Mouse (Mus musculus): ENCODE data around the gene Plekhm1.
"Not testable (repeated sequence)": the region's sequence is repeated elsewhere in the genome, so short reads cannot be mapped to it uniquely, and the experiment has no call there.

Gene Plekhm1

GRCm38 (mm10) chr11:103340130-103340529 is 72.4 kb downstream of the Plekhm1 start:
- no peak for DNase-seq (ENCODE audit: inconsistent ontology term)

- DNase-seq (ENCODE audit: inconsistent ontology term) = no peak
Measured at GRCm38 (mm10) chr11:103339414-103340119, 72.9 kb downstream of the Plekhm1 start.

- DNase-seq (ENCODE audit: inconsistent ontology term) = no peak
Measured at GRCm38 (mm10) chr11:103338671-103339070, 73.8 kb downstream of the Plekhm1 start.

- no peak for DNase-seq (ENCODE audit: inconsistent ontology term)
Measured at GRCm38 (mm10) chr11:103338119-103338518, 74.4 kb downstream of the Plekhm1 start.

- DNase-seq (ENCODE audit: inconsistent ontology term) = no peak
Measured at GRCm38 (mm10) chr11:103337180-103337579, 75.3 kb downstream of the Plekhm1 start.

GRCm38 (mm10) chr11:103335561-103335960 is 76.9 kb downstream of the Plekhm1 start:
- no peak for DNase-seq (ENCODE audit: inconsistent ontology term)

- DNase-seq (ENCODE audit: inconsistent ontology term) = no peak
Measured at GRCm38 (mm10) chr11:103334925-103335324, 77.6 kb downstream of the Plekhm1 start.

GRCm38 (mm10) chr11:103333719-103334398 is 78.6 kb downstream of the Plekhm1 start:
- peak; percentile 51 for DNase-seq (ENCODE audit: inconsistent ontology term)

- peak; percentile 30 for DNase-seq (ENCODE audit: inconsistent ontology term)
Measured at GRCm38 (mm10) chr11:103332890-103333651, 79.4 kb downstream of the Plekhm1 start.

- DNase-seq (ENCODE audit: inconsistent ontology term) = peak; percentile 80
Measured at GRCm38 (mm10) chr11:103332186-103332889, 80.1 kb downstream of the Plekhm1 start.

GRCm38 (mm10) chr11:103331502-103332185 is 80.8 kb downstream of the Plekhm1 start:
- DNase-seq (ENCODE audit: inconsistent ontology term) = no peak

- DNase-seq (ENCODE audit: inconsistent ontology term) = peak; percentile 30
Measured at GRCm38 (mm10) chr11:103330651-103331319, 81.7 kb downstream of the Plekhm1 start.

- peak; percentile 38 for DNase-seq (ENCODE audit: inconsistent ontology term)
Measured at GRCm38 (mm10) chr11:103326950-103327349, 85.5 kb downstream of the Plekhm1 start.

GRCm38 (mm10) chr11:103325172-103325571 is 87.3 kb downstream of the Plekhm1 start:
- peak; percentile 77 for DNase-seq (ENCODE audit: inconsistent ontology term)

- DNase-seq (ENCODE audit: inconsistent ontology term) = no peak
Measured at GRCm38 (mm10) chr11:103324723-103325122, 87.8 kb downstream of the Plekhm1 start.

GRCm38 (mm10) chr11:103322832-103323231 is 89.7 kb downstream of the Plekhm1 start:
- not testable (repeated sequence) for DNase-seq (ENCODE audit: inconsistent ontology term)

GRCm38 (mm10) chr11:103320646-103321045 is 91.8 kb downstream of the Plekhm1 start:
- DNase-seq (ENCODE audit: inconsistent ontology term) = no peak

GRCm38 (mm10) chr11:103320196-103320595 is 92.3 kb downstream of the Plekhm1 start:
- DNase-seq (ENCODE audit: inconsistent ontology term) = no peak

GRCm38 (mm10) chr11:103318042-103318441 is 94.4 kb downstream of the Plekhm1 start:
- no peak for DNase-seq (ENCODE audit: inconsistent ontology term)

GRCm38 (mm10) chr11:103315379-103315778 is 97.1 kb downstream of the Plekhm1 start:
- DNase-seq (ENCODE audit: inconsistent ontology term) = no peak

Data from Muller cell, postnatal 12 days (primary cell).